Mouse (Mus musculus) intestine, embryonic 14.5 days (tissue): ENCODE results near the gene Rangrf. TPM values are rescaled to one million over a fixed set of nuclear protein-coding genes. Genes with fewer than 3 reads are reported as not detected.

ENCODE experiments used
- ATAC-seq: fragments of 200-750 bp; cut with Nextera tagmentation; replicated peaks from 2 replicates; pipeline ENCODE4 v1.8.0; 2017; ENCODE audit warnings: low read depth, moderate number of reproducible peaks, moderate TSS enrichment, moderate library complexity; ENCODE audit not compliant: low FRiP score, low TSS enrichment
- DNase-seq: peaks from one replicate; pipeline ENCODE4 v3.0.0-alpha.2; 2018; ENCODE audit warnings: low spot score
- H3K27ac ChIP-seq: fragments of 300-500 bp; sonication (generic); 2 replicates; pipeline ENCODE4 v1.5.1; 2014; ENCODE audit warnings: low read depth, mild to moderate bottlenecking, control low read depth
- H3K27me3 ChIP-seq: fragments of 300-500 bp; sonication (generic); replicated peaks from 2 replicates; pipeline ENCODE4 v1.6.1; 2014; ENCODE audit warnings: low read length, control low read depth; ENCODE audit not compliant: control insufficient read depth, insufficient read depth
- H3K36me3 ChIP-seq: fragments of 300-500 bp; sonication (generic); 2 replicates; pipeline ENCODE4 v1.6.1; 2014; ENCODE audit warnings: low read length, control low read depth; ENCODE audit not compliant: control insufficient read depth, insufficient read depth
- H3K4me1 ChIP-seq: fragments of 300-500 bp; sonication (generic); replicated peaks from 2 replicates; pipeline ENCODE4 v1.6.1; 2014; ENCODE audit warnings: low read length, control low read depth, mixed read lengths; ENCODE audit not compliant: control insufficient read depth, insufficient read depth
- H3K4me2 ChIP-seq: fragments of 300-500 bp; sonication (generic); 2 replicates; pipeline ENCODE4 v1.6.1; 2014; ENCODE audit warnings: low read length
- H3K4me3 ChIP-seq: fragments of 300-500 bp; sonication (generic); 2 replicates; pipeline ENCODE4 v1.5.1; 2014; ENCODE audit warnings: low read depth, low read length, control low read depth, mixed read lengths
- H3K9ac ChIP-seq: fragments of 300-500 bp; sonication (generic); 2 replicates; pipeline ENCODE4 v1.6.1; 2014; ENCODE audit warnings: mild to moderate bottlenecking, low read length
- H3K9me3 ChIP-seq: fragments of 300-500 bp; sonication (generic); 2 replicates; pipeline ENCODE4 v1.6.1; 2016; ENCODE audit warnings: low read length, control low read depth; ENCODE audit not compliant: control insufficient read depth
- WGBS: fragments of 180-500 bp; shearing (Covaris S2); extraction: QIAGEN DNeasy Blood & Tissue Kit; methylation state at CpG from one replicate; pipeline ENCODE4 v1.1.7; 2014; 5-methylcytosine and 5-hydroxymethylcytosine counted together
- microRNA-seq: library from miRNA; unstranded; fragments of <30 nt; microRNA quantifications from one replicate; pipeline ENCODE4, GENCODE M21; 2016
- polyA plus RNA-seq: library from polyadenylated mRNA; unstranded; fragments of >200 nt; fragmentation: Nextera tagmentation; extraction: Ambion mirVana; gene quantifications from 2 replicates; pipeline ENCODE4 v1.2.1, GENCODE M21; 2014

Rangrf gene
- polyA plus RNA-seq, 1 experiment from 2014 or later, result 67.3 TPM

DNA sequence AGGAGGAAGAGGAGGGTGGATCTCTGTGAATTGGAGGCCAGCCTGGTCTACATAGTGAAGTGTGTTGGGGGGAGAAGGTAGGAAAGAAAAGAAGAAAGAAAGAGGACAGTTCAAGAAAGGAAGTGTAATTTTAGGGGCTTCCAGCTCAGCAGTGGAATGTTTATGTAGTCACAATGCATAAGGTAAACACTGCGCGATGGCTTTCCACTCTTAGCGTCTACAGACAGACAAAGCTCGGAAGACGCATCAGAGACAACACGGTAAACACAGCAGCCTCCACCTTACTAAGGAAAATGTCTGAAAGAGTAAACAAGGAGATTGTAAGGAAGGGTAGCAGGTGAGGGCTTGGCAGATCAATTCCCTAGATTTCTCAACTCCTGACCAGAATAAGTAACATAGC, 45.0 kb downstream of the Rangrf start:
- H3K9me3 ChIP-seq, result no peaks in the 10 kb centered on the region

DNA sequence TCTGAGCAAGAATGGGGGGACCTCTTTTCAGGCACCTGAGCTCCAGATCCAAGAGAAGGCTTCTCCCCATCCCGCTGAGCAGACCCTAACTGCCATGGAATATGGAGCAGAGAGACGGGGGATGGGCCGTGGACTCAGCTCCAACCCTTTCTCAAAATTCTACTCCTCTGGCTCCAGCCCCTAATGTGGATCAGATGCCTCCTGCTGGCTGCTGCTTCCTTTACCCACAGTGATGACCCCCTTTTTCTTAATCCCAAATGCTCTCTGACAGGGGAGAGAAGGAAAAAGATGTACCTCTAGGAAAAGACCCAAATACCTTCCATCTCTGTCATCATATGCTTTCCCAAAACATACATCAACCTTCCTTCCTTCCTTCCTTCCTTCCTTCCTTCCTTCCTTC, 48.0 kb downstream of the Rangrf start, which contains the start of gene Odf4:
TSS of gene Odf4 (minus strand) at position 101 of the 400 bp plus-strand sequence.
- Histone ChIP-seq H3K27me3 (no peaks in the 10 kb centered on the region), H3K4me1 (no peaks in the 10 kb centered on the region; the same call in 1 of the 2 replicates), H3K9ac (no peak within 1 kb of the TSS), H3K27ac (no peak within 1 kb of the TSS), H3K4me2 (no peak within 1 kb of the TSS), H3K36me3 (no peaks in the 10 kb centered on the region), H3K4me3 (no peak within 1 kb of the TSS), H3K9me3 (no peaks in the 10 kb centered on the region)
- 82% methylated on average over 3 of the region's 3 CpGs for WGBS
- DNase-seq (no peak), ATAC-seq (no peak)

More for the DNA sequence above, 45.0 kb downstream of the Rangrf start:
- DNase-seq (no peak), ATAC-seq (no peak)
- Histone ChIP-seq H3K27me3 (no peaks in the 10 kb centered on the region), H3K4me3 (no peak overlapping the region), H3K4me2 (0 out of 2 replicates have a peak overlapping the region, but pooled peaks have one; percentile 3), H3K36me3 (no peaks in the 10 kb centered on the region), H3K4me1 (no peaks in the 10 kb centered on the region; the same call in 1 of the 2 replicates), H3K27ac (no peak overlapping the region), H3K9ac (no peak overlapping the region)
- 16% methylated on average over 6 of the region's 6 CpGs for WGBS

DNA sequence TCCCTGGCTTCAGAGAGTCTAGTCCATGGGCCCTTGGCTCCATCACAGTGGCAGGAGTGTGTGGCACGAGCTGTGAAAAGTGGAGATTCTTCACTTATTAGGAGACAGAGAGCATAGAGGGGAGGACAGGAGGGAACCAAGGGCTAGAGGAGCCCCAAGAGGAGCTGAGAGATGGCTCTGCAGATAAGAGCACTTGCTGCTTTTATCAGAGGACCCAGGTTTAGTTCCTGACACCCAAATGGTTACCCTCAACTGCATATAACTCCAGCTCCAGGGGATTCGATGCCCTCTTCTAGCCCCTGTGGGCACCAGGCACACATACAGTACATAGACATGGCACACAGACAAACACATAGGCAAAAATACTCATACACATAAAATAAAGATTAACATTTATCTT, 50.2 kb downstream of the Rangrf start:
- H3K27ac ChIP-seq, result no peak overlapping the region
- ATAC-seq (no peak), DNase-seq (no peak)
- H3K4me2 ChIP-seq, result no peak overlapping the region
- no peak overlapping the region for H3K9ac ChIP-seq
- WGBS, result 72% methylated on average over 2 of the region's 2 CpGs
- no peaks in the 10 kb centered on the region for H3K9me3 ChIP-seq
- H3K27me3 ChIP-seq, result no peaks in the 10 kb centered on the region
- no peaks in the 10 kb centered on the region for H3K36me3 ChIP-seq
- H3K4me1 ChIP-seq, result no peaks in the 10 kb centered on the region; the same call in 1 of the 2 replicates
- no peak overlapping the region for H3K4me3 ChIP-seq

DNA sequence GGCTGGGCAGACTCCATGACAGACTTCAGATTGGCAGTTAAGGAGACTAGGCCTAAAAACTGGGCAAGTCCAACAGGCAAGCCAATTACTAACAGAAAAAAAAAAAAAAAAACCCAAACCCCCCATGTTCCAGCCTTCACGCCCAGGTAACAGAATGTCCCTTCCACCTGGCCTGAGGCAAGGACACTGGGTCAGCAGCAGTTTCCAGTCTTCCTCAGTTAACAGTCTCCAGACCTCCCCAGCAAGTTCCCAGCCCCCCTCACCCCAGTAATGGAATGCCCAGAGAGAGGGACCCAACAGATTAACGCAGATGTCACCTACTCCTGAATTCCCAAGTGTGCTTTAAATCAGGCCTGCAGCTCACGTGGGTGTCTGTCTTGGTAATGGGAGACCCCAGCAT, 51.8 kb downstream of the Rangrf start:
- WGBS, result 51% methylated on average over 3 of the region's 3 CpGs
- Histone ChIP-seq H3K27me3 (no peaks in the 10 kb centered on the region), H3K4me1 (no peaks in the 10 kb centered on the region), H3K36me3 (no peaks in the 10 kb centered on the region), H3K27ac (no peak overlapping the region), H3K9ac (no peak overlapping the region), H3K4me3 (no peak overlapping the region), H3K9me3 (no peaks in the 10 kb centered on the region), H3K4me2 (no peak overlapping the region)
- no peak for ATAC-seq
- DNase-seq, result no peak

Small RNAs within 50 kb of the gene (microRNA-seq; reads per million reads assigned to microRNA genes)
- gene Mir3062, result 6.8 reads per million, percentile 36 among the genes with 10 or more reads in this experiment

Other genes with a start within 250 kb of the Rangrf start
- gene Ndel1, start 103.3 kb downstream of the Rangrf start, polyA plus RNA-seq, result 60.0 and 60.3 TPM in 2 replicates
- 0.07 and 0.11 TPM in 2 replicates for gene Rnf222, start 86.6 kb downstream of the Rangrf start, polyA plus RNA-seq
- gene Rpl26, start 73.6 kb downstream of the Rangrf start, polyA plus RNA-seq, result 1,271 and 1,334 TPM in 2 replicates
- gene Odf4, start 48.1 kb downstream of the Rangrf start, polyA plus RNA-seq, result 0.22 TPM in 1 of 2 replicates, not detected in the other
- gene Arhgef15, start 17.7 kb downstream of the Rangrf start, polyA plus RNA-seq, result 9.6 and 9.9 TPM in 2 replicates
- gene Slc25a35, start 7.1 kb downstream of the Rangrf start, polyA plus RNA-seq, result 3.0 and 3.2 TPM in 2 replicates
- gene Pfas, start 33.3 kb upstream of the Rangrf start, polyA plus RNA-seq, result 32.9 and 38.7 TPM in 2 replicates
- gene Ctc1, start 40.7 kb upstream of the Rangrf start, polyA plus RNA-seq, result 46.6 and 53.1 TPM in 2 replicates
- 150 and 170 TPM in 2 replicates for gene Aurkb, start 70.5 kb upstream of the Rangrf start, polyA plus RNA-seq
- 8.8 TPM in 2 replicates for gene Borcs6, start 84.5 kb upstream of the Rangrf start, polyA plus RNA-seq
- gene Tmem107, start 95.6 kb upstream of the Rangrf start, polyA plus RNA-seq, result 50.1 and 58.9 TPM in 2 replicates
- gene Vamp2, start 113.3 kb upstream of the Rangrf start, polyA plus RNA-seq, result 76.7 TPM in 2 replicates
- gene Per1, start 120.0 kb upstream of the Rangrf start, polyA plus RNA-seq, result 10.5 and 13.4 TPM in 2 replicates
- gene Hes7, start 145.2 kb upstream of the Rangrf start, polyA plus RNA-seq, result 0.28 and 0.32 TPM in 2 replicates
- 0.19 and 0.30 TPM in 2 replicates for gene 9130213A22Rik, start 147.4 kb upstream of the Rangrf start, polyA plus RNA-seq
- 0.18 and 0.71 TPM in 2 replicates for gene Aloxe3, start 150.7 kb upstream of the Rangrf start, polyA plus RNA-seq
- 0.12 and 0.28 TPM in 2 replicates for gene Alox12b, start 181.8 kb upstream of the Rangrf start, polyA plus RNA-seq
- gene Alox8, start 222.7 kb upstream of the Rangrf start, polyA plus RNA-seq, result 0.13 and 0.15 TPM in 2 replicates